17 mouse cellular contexts compared by ENCODE assay signal in the genomic region with DNA sequence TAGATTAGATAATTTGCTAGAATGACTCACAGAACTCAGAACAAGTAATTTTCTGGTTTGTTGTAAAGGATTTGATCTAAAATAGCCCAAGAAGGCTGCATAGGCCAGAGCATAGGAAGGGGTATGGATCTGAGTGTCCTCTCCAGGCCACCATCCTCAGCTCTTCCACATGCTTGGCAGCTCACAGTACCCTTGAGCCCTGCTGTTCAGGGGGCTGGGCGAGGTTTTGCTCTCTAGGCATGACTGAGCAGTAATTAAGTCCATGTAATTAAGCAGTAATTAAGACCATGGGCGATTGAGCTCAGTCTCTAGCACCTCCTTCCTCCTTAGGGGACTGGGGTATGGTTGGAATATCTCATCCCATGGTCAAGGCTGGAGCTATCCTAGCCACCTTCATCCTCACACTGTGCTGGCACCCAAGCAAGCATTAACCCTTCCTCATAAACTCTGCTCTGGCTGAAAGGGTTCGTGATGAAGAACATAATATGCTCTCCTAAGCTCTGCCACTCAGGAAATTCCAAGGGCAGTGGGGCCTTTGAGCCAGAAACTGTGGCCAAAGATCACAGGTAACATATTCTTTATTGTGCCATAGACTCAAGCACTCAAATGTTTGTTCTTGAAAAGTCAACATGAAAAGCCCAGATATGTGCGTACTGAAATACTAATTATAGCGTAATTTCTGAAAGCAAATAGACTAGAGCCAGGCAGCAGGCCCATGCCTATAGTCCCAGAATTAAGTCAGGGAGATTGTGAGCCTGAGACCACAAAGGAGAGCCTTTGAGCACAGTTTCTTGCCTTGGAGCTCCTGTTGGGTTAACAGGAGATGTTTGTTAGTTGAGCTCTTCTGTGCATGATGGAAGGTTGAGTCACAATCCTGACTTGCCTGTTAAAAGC. TPM values are rescaled to one million over a fixed set of nuclear protein-coding genes. Genes with fewer than 3 reads are reported as not detected.
A peak's percentile ranks its signal among the peaks of the same experiment; 100 is the strongest.
DNase-seq lines count a peak whose midpoint lies in the region; ATAC-seq lines count a peak whose summit lies in the region.
"Had no signal": no experiment of that assay in that cellular context is flagged by ENCODE, and none has a peak within 500 bp of the region (broad histone marks: within the 10 kb centered on the region; RNA-seq: fewer than 3 reads in every experiment).

No protein-coding gene starts in this region.

- 0 out of 2 replicates have a peak, but pooled peaks have one; percentile 9 for ATAC-seq in kidney, embryonic 16.5 days (ENCODE audit: low FRiP score, low TSS enrichment)

- no peak overlapping the region for H3K27ac ChIP-seq in kidney, embryonic 16.5 days (ENCODE audit: low read length)
- H3K27ac ChIP-seq: embryonic facial prominence, embryonic 15.5 days; forebrain, embryonic 12.5 days; heart, adult 2 months; neural tube, embryonic 13.5 days had no signal

- no peaks in the 10 kb centered on the region for H3K27me3 ChIP-seq in kidney, embryonic 16.5 days (ENCODE audit: insufficient read depth, low read length)
- H3K27me3 ChIP-seq: embryonic facial prominence, embryonic 15.5 days; forebrain, embryonic 12.5 days; neural tube, embryonic 13.5 days had no signal

- H3K36me3 ChIP-seq in kidney, embryonic 16.5 days (ENCODE audit: insufficient read depth, low read length): peaks cover 7% of the 10 kb centered on the region; the same call in 1 of the 2 replicates

- intact Hi-C loops in gastrocnemius, postnatal 36 days (cut with DNase I): no loop called here

- 63% methylated on average over 5 of the region's 5 CpGs for WGBS in kidney, embryonic 16.5 days

- H3K9ac ChIP-seq in kidney, embryonic 16.5 days (replicated peaks; ENCODE audit: low read length): no peak overlapping the region
- H3K9ac ChIP-seq: embryonic facial prominence, embryonic 15.5 days; forebrain, embryonic 12.5 days; neural tube, embryonic 13.5 days had no signal

- H3K9me3 ChIP-seq in kidney, embryonic 16.5 days (ENCODE audit: low read length): no peaks in the 10 kb centered on the region
- H3K9me3 ChIP-seq: embryonic facial prominence, embryonic 15.5 days; forebrain, embryonic 12.5 days; neural tube, embryonic 13.5 days had no signal

- no peak for DNase-seq in kidney, adult 18-20 months
- peak; percentile 74 for DNase-seq in retina, postnatal 1 day
- DNase-seq in retina, embryonic 14.5 days (ENCODE audit: low spot score): no peak
- peak; percentile 39 for DNase-seq in lung, postnatal 36 days
- no peak for DNase-seq in gastrocnemius, postnatal 36 days
- no peak for DNase-seq in frontal cortex, postnatal 25 days (ENCODE audit: low spot score in 2 of 2)
- DNase-seq: adrenal gland, postnatal 10 days; cerebellum, adult 9-11 months; heart, adult 2 months; kidney, postnatal 36 days; right cerebral cortex, postnatal 14 days; thymus, adult 18-20 months had no signal

- no peak overlapping the region for H3K4me2 ChIP-seq in kidney, embryonic 16.5 days (replicated peaks; ENCODE audit: low read depth, low read length)
- H3K4me2 ChIP-seq: embryonic facial prominence, embryonic 15.5 days; forebrain, embryonic 12.5 days; liver, embryonic 11.5 days; neural tube, embryonic 13.5 days had no signal

- peaks cover 7% of the 10 kb centered on the region; the same call in 1 of the 2 replicates for H3K4me1 ChIP-seq in kidney, embryonic 16.5 days (ENCODE audit: insufficient read depth, low read length)
- H3K4me1 ChIP-seq: embryonic facial prominence, embryonic 15.5 days; forebrain, embryonic 12.5 days had no signal

- H3K4me3 ChIP-seq in kidney, embryonic 16.5 days (ENCODE audit: low read length): no peak overlapping the region
- H3K4me3 ChIP-seq: embryonic facial prominence, embryonic 15.5 days; forebrain, embryonic 12.5 days; heart, adult 2 months; neural tube, embryonic 13.5 days had no signal

RNA-seq across cellular contexts. Expression of a gene that starts 13.7 kb away (rescaled TPM):
- 12.5 and 13.4 TPM in 2 replicates for polyA plus RNA-seq in kidney, embryonic 16.5 days (2015; fragmentation: Nextera tagmentation; extraction: Ambion mirVana)
- total RNA-seq in gastrocnemius, postnatal 36 days (2021): 1 to 10 TPM; 3.9 to 4.2 TPM

RNA-seq across cellular contexts. Expression of a gene that starts 28.9 kb away (rescaled TPM):
- polyA plus RNA-seq in kidney, embryonic 16.5 days (2015; fragmentation: Nextera tagmentation; extraction: Ambion mirVana): 1.4 and 1.5 TPM in 2 replicates
- not detected for total RNA-seq in gastrocnemius, postnatal 36 days (2021)

Comparison
In these comparisons a context has a peak if more than half of its experiments do, and no peak if none do; other contexts are left out.
1. DNase-seq: peak in retina, postnatal 1 day (single experiment) and lung, postnatal 36 days (single experiment); none in kidney, adult 18-20 months (single experiment), retina, embryonic 14.5 days (single experiment), gastrocnemius, postnatal 36 days (0 of 2) and frontal cortex, postnatal 25 days (0 of 2).